Mouse (Mus musculus) lung, embryonic 14.5 days (tissue): ENCODE measurements at regions not wholly inside any gene's neighbourhood (a gene's known extent, or its start where the extent isn't known, plus 50 kb on each side); places are given as distances from the start of the nearest gene placed in this dataset.
A peak's percentile ranks its signal among the peaks of the same experiment; 100 is the strongest.

ENCODE experiments used
- ATAC-seq: fragments of 200-750 bp; cut with Nextera tagmentation; 2 replicates; pipeline ENCODE4 v1.8.0; 2017; ENCODE audit warnings: mild to moderate bottlenecking, moderate TSS enrichment, moderate library complexity; ENCODE audit not compliant: insufficient read depth
- DNase-seq: peaks from one replicate; pipeline ENCODE4 v3.0.0-alpha.2; 2015
- H3K27ac ChIP-seq: fragments of 300-500 bp; sonication (generic); 2 replicates; pipeline ENCODE4 v1.5.1; 2014; ENCODE audit warnings: low read depth, mild to moderate bottlenecking, moderate library complexity
- H3K27me3 ChIP-seq: fragments of 300-500 bp; sonication (generic); 2 replicates; pipeline ENCODE4 v1.6.1; 2014; ENCODE audit warnings: low read length, control low read depth; ENCODE audit not compliant: insufficient read depth
- H3K36me3 ChIP-seq: fragments of 300-500 bp; sonication (generic); 2 replicates; pipeline ENCODE4 v1.6.1; 2014; ENCODE audit warnings: control low read depth; ENCODE audit not compliant: insufficient read depth
- H3K4me1 ChIP-seq: fragments of 300-500 bp; sonication (generic); 2 replicates; pipeline ENCODE4 v1.6.1; 2014; ENCODE audit warnings: antibody characterized with exemption, control low read depth; ENCODE audit not compliant: insufficient read depth
- H3K4me2 ChIP-seq: fragments of 300-500 bp; sonication (generic); 2 replicates; pipeline ENCODE4 v1.6.1; 2014; ENCODE audit warnings: mild to moderate bottlenecking
- H3K4me3 ChIP-seq: fragments of 300-500 bp; sonication (generic); 2 replicates; pipeline ENCODE4 v1.5.1; 2014; ENCODE audit warnings: low read depth, low read length
- H3K9ac ChIP-seq: fragments of 300-500 bp; sonication (generic); 2 replicates; pipeline ENCODE4 v1.6.1; 2014
- H3K9me3 ChIP-seq: fragments of 300-500 bp; sonication (generic); 2 replicates; pipeline ENCODE4 v1.6.1; 2016; ENCODE audit warnings: low read depth, low read length, control low read depth
- CTCF ChIP-seq: IDR thresholded peaks from 2 replicates; pipeline ENCODE4 v1.5.1; 2016; ENCODE audit warnings: antibody characterized with exemption, low read depth
- WGBS: fragments of 180-500 bp; shearing (Covaris S2); extraction: QIAGEN DNeasy Blood & Tissue Kit; methylation state at CpG from one replicate; pipeline ENCODE4 v1.1.7; 2014; 5-methylcytosine and 5-hydroxymethylcytosine counted together

DNA sequence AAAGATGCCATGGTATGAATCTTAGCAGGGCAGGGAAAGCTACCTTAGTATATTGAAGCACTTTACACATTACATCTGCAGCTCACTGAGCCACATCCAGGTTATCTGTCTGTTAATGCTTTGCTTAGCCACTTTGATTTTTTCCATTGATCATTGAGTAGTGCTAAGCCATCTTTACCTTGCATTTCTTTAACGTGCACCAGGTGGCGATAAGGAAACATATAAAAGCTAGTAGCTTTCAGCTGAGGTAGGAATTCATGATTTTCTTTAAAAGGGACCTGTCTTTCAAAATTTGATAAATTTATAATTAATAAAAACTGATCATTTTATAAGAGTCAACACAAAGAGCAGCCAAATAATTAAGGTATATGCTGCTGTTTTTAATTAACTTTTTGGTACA lies 426.3 kb upstream of the Tpk1 start:
- WGBS: 45% methylated on average over 2 of the region's 2 CpGs

DNA sequence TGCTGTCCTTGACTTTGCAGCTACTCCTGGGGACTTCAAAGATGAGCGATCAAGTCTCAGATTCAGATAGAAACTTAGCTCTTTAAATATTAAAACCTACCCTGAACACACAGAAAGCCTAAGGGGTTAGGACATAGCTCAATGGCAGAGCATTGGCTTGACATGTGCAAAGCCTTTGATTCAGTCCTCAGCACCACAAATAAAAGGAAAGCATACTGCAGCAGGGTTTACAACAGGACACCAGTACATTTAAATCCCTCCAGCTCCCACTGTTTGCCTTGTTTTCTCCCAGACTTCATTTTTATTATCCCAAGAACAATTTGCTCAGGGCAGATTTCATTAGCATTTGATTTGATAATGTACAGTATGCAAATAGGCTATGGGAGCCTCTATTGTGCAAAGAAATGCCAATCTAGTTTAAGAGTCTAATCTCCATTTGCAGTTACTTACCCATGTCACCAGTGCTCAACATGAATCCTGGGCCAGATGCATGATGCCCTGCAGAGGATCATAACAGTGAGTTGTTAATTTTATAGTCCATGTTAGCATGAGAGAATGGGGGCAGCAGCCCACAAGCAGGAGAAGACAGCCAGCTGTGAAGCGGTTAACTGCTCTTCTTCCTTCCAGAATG lies 416.0 kb upstream of the Tpk1 start:
- no peak for TF ChIP-seq CTCF
- Histone ChIP-seq H3K27me3 (no peaks in the 10 kb centered on the region), H3K36me3 (no peaks in the 10 kb centered on the region), H3K9me3 (no peaks in the 10 kb centered on the region), H3K4me3 (no peak overlapping the region), H3K4me1 (no peaks in the 10 kb centered on the region), H3K4me2 (no peak overlapping the region), H3K9ac (no peak overlapping the region), H3K27ac (no peak overlapping the region)
- DNase-seq (no peak), ATAC-seq (no peak)
- WGBS: 91% methylated on average over 2 of the region's 2 CpGs

More for the DNA sequence above, 426.3 kb upstream of the Tpk1 start:
- ATAC-seq: no peak
- H3K36me3 ChIP-seq: no peaks in the 10 kb centered on the region
- H3K4me3 ChIP-seq: no peak overlapping the region
- H3K27me3 ChIP-seq: no peaks in the 10 kb centered on the region
- H3K9me3 ChIP-seq: no peaks in the 10 kb centered on the region
- no peak overlapping the region for H3K4me2 ChIP-seq
- no peak overlapping the region for H3K9ac ChIP-seq
- H3K4me1 ChIP-seq: no peaks in the 10 kb centered on the region
- DNase-seq: peak; percentile 14
- peak; percentile 36; the same call in 1 of the 2 replicates for TF ChIP-seq CTCF
- no peak overlapping the region for H3K27ac ChIP-seq

DNA sequence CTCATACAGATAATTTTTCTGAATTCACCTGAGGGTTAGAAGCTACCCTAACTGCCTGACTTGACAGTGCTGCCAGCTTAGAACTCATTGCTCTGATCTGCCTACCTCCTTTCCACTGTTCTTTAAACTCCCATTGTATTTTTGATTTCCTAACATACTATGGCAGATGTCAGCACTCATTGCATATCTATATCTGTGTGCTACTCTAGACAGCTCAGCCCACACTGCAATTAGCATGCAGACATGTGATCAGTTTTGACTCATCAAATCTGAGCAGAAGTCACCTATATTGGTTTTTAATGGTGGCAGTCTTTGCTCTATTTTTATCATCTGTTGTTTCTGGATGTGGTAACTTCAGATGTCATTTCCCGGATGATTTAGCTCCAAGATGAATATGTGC lies 407.0 kb upstream of the Tpk1 start:
- Histone ChIP-seq H3K4me3 (no peak overlapping the region), H3K4me1 (no peaks in the 10 kb centered on the region), H3K36me3 (no peaks in the 10 kb centered on the region), H3K4me2 (no peak overlapping the region), H3K27ac (no peak overlapping the region), H3K27me3 (no peaks in the 10 kb centered on the region), H3K9me3 (no peaks in the 10 kb centered on the region), H3K9ac (no peak overlapping the region)
- no peak for ATAC-seq
- no peak for DNase-seq
- WGBS: 76% methylated on average over 1 of the region's 1 CpGs
- no peak for TF ChIP-seq CTCF

DNA sequence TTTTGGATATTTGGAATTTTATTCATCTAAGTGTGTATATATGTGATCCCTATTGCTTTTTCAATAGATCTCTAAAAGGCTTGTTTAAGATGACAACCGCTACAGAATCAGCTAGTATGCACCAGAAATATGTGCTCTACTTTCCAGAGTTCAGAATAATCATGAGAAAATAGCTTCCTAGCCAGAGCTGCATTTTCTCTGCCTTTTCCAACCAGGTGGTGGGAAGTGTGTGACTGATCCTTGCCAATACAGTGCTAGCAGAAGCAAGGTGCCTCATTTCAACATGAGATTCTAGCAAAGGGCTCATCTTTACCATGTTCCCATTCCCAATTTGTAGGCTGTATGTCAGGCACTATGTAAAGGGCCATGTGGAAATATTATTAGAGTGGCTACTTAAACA lies 401.8 kb upstream of the Tpk1 start:
- DNase-seq (no peak), ATAC-seq (no peak)
- no peak overlapping the region for H3K9ac ChIP-seq
- H3K36me3 ChIP-seq: no peaks in the 10 kb centered on the region
- H3K4me2 ChIP-seq: no peak overlapping the region
- TF ChIP-seq CTCF: no peak
- H3K27me3 ChIP-seq: no peaks in the 10 kb centered on the region
- no peak overlapping the region for H3K4me3 ChIP-seq
- H3K4me1 ChIP-seq: no peaks in the 10 kb centered on the region
- WGBS: 89% methylated on average over 1 of the region's 1 CpGs
- no peak overlapping the region for H3K27ac ChIP-seq
- H3K9me3 ChIP-seq: no peaks in the 10 kb centered on the region
